Mouse (Mus musculus) midbrain, embryonic 13.5 days (tissue): ENCODE data around the gene Pbld1. TPM values are rescaled to one million over a fixed set of nuclear protein-coding genes. Genes with fewer than 3 reads are reported as not detected.

ENCODE experiments used
- ATAC-seq: fragments of 200-750 bp; cut with Nextera tagmentation; 2 replicates; pipeline ENCODE4 v1.8.0; 2017; ENCODE audit warnings: mild to moderate bottlenecking, moderate TSS enrichment, moderate library complexity
- H3K27ac ChIP-seq: fragments of 300-500 bp; sonication (generic); 2 replicates; pipeline ENCODE4 v1.5.1; 2015; ENCODE audit warnings: inconsistent platforms, mild to moderate bottlenecking, moderate library complexity
- H3K27me3 ChIP-seq: fragments of 300-500 bp; sonication (generic); 2 replicates; pipeline ENCODE4 v1.6.1; 2015; ENCODE audit warnings: mild to moderate bottlenecking, inconsistent platforms
- H3K36me3 ChIP-seq: fragments of 300-500 bp; sonication (generic); 2 replicates; pipeline ENCODE4 v1.6.1; 2015; ENCODE audit warnings: mild to moderate bottlenecking, inconsistent platforms
- H3K4me1 ChIP-seq: fragments of 300-500 bp; sonication (generic); replicated peaks from 2 replicates; pipeline ENCODE4 v1.6.1; 2015; ENCODE audit warnings: inconsistent platforms
- H3K4me2 ChIP-seq: fragments of 300-500 bp; sonication (generic); replicated peaks from 2 replicates; pipeline ENCODE4 v1.6.1; 2015; ENCODE audit warnings: moderate library complexity, mild to moderate bottlenecking, inconsistent platforms
- H3K4me3 ChIP-seq: fragments of 300-500 bp; sonication (generic); replicated peaks from 2 replicates; pipeline ENCODE4 v1.5.1; 2015; ENCODE audit warnings: mild to moderate bottlenecking, inconsistent platforms
- H3K9ac ChIP-seq: fragments of 300-500 bp; sonication (generic); replicated peaks from 2 replicates; pipeline ENCODE4 v1.6.1; 2015; ENCODE audit warnings: mild to moderate bottlenecking, inconsistent platforms
- H3K9me3 ChIP-seq: fragments of 300-500 bp; sonication (generic); 2 replicates; pipeline ENCODE4 v1.6.1; 2016; ENCODE audit warnings: mild to moderate bottlenecking, inconsistent platforms
- WGBS: fragments of 180-500 bp; shearing (Covaris S2); methylation state at CpG from one replicate; pipeline ENCODE4 v1.1.7; 2015; 5-methylcytosine and 5-hydroxymethylcytosine counted together
- polyA plus RNA-seq: library from polyadenylated mRNA; unstranded; fragments of >200 nt; fragmentation: Nextera tagmentation; extraction: Ambion mirVana; gene quantifications from 2 replicates; pipeline ENCODE4 v1.2.1, GENCODE M21; 2015

Pbld1 gene
- polyA plus RNA-seq, 1 experiment from 2014 or later: 1.0 TPM

DNA sequence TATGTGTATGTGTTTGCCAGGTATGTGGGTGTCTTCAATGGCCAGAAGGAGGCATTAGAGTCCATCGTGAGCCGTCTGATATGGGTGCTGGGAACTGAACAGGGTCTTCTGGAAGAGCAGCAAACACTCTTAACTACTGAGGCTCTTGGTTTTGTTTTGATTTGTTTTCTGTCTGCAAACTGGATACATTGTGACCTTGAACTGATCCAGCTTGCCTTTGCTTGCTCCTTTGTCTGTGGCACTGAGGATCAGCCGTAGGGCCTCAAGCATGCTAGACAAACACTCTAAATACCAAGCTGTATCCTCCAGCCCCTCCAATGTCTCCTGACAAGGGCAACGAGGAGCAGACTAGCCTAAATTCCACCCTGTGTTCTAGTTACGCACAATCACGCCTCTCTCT is 67.2 kb downstream of the Pbld1 start:
- 92% methylated on average over 6 of the region's 6 CpGs for WGBS
- Histone ChIP-seq H3K27ac (no peak overlapping the region), H3K4me2 (no peak overlapping the region), H3K9me3 (no peaks in the 10 kb centered on the region), H3K4me1 (no peaks in the 10 kb centered on the region), H3K36me3 (no peaks in the 10 kb centered on the region), H3K9ac (no peak overlapping the region), H3K27me3 (no peaks in the 10 kb centered on the region), H3K4me3 (no peak overlapping the region)
- no peak for ATAC-seq

Other genes with a start within 250 kb of the Pbld1 start
- 29.8 and 37.2 TPM in 2 replicates for gene Tet1, start 151.2 kb upstream of the Pbld1 start, polyA plus RNA-seq
- gene Slc25a16, start 139.5 kb upstream of the Pbld1 start, polyA plus RNA-seq: 11.6 and 14.0 TPM in 2 replicates
- gene Dna2, start 113.1 kb upstream of the Pbld1 start, polyA plus RNA-seq: 9.6 and 10.1 TPM in 2 replicates
- gene Rufy2, start 79.9 kb upstream of the Pbld1 start, polyA plus RNA-seq: 51.7 and 55.5 TPM in 2 replicates
- gene Hnrnph3, start 35.9 kb upstream of the Pbld1 start, polyA plus RNA-seq: 242 and 243 TPM in 2 replicates
- gene Pbld2, start 35.8 kb upstream of the Pbld1 start, polyA plus RNA-seq: 1.3 TPM in 2 replicates
- 1.1 and 1.3 TPM in 2 replicates for gene Atoh7, start 39.5 kb downstream of the Pbld1 start, polyA plus RNA-seq
- 0.05 TPM in 1 of 2 replicates, not detected in the other for gene Mypn, start 143.8 kb downstream of the Pbld1 start, polyA plus RNA-seq
- 36.1 and 38.3 TPM in 2 replicates for gene Herc4, start 183.6 kb downstream of the Pbld1 start, polyA plus RNA-seq